Mouse (Mus musculus): ENCODE results near the gene Rbfox3. TPM values are rescaled to one million over a fixed set of nuclear protein-coding genes. Genes with fewer than 3 reads are reported as not detected.

Rbfox3 gene
- polyA plus RNA-seq, 2 experiments from 2014 or later: 0.11 TPM; not detected in 1

- ATAC-seq: no peak
These were observed 32.7 kb downstream of the Rbfox3 start for GRCm38 (mm10) chr11:118878605-118879245.

GRCm38 (mm10) chr11:118875243-118875897, 36.0 kb downstream of the Rbfox3 start:
- ATAC-seq: no peak

GRCm38 (mm10) chr11:118874487-118875095, 36.8 kb downstream of the Rbfox3 start:
- no peak for ATAC-seq

GRCm38 (mm10) chr11:118874022-118874421, 37.4 kb downstream of the Rbfox3 start:
- ATAC-seq: no peak

- ATAC-seq: no peak
These were observed 39.9 kb downstream of the Rbfox3 start for GRCm38 (mm10) chr11:118871527-118871926.

GRCm38 (mm10) chr11:118863360-118863759, 48.0 kb downstream of the Rbfox3 start:
- ATAC-seq: no peak

GRCm38 (mm10) chr11:118861801-118862431, 49.5 kb downstream of the Rbfox3 start:
- ATAC-seq: no peak

GRCm38 (mm10) chr11:118861246-118861645, 50.2 kb downstream of the Rbfox3 start:
- no peak for ATAC-seq

- no peak for ATAC-seq
These were observed 50.6 kb downstream of the Rbfox3 start for GRCm38 (mm10) chr11:118860812-118861211.

- no peak for ATAC-seq
These were observed 51.6 kb downstream of the Rbfox3 start for GRCm38 (mm10) chr11:118859839-118860238.

GRCm38 (mm10) chr11:118858305-118858704, 53.1 kb downstream of the Rbfox3 start:
- ATAC-seq: no peak

- ATAC-seq: no peak
These were observed 60.0 kb downstream of the Rbfox3 start for GRCm38 (mm10) chr11:118851391-118851790.

GRCm38 (mm10) chr11:118847986-118848385, 63.4 kb downstream of the Rbfox3 start:
- no peak for ATAC-seq

- no peak for ATAC-seq
These were observed 70.4 kb downstream of the Rbfox3 start for GRCm38 (mm10) chr11:118840992-118841391.

- no peak for ATAC-seq
These were observed 73.2 kb downstream of the Rbfox3 start for GRCm38 (mm10) chr11:118838167-118838566.

GRCm38 (mm10) chr11:118836889-118837288, 74.5 kb downstream of the Rbfox3 start:
- no peak for ATAC-seq

GRCm38 (mm10) chr11:118832793-118833481, 78.5 kb downstream of the Rbfox3 start:
- no peak for ATAC-seq

GRCm38 (mm10) chr11:118831730-118832129, 79.7 kb downstream of the Rbfox3 start:
- ATAC-seq: no peak

GRCm38 (mm10) chr11:118825280-118826094, 85.9 kb downstream of the Rbfox3 start:
- no peak for ATAC-seq

GRCm38 (mm10) chr11:118821353-118821752, 90.0 kb downstream of the Rbfox3 start:
- no peak for ATAC-seq

- no peak for ATAC-seq
These were observed 92.9 kb downstream of the Rbfox3 start for GRCm38 (mm10) chr11:118818528-118818927.

GRCm38 (mm10) chr11:118815118-118815517, 96.3 kb downstream of the Rbfox3 start:
- ATAC-seq: no peak
